Mouse (Mus musculus) erythroblast, embryonic 14.5 days (primary cell): Measurements from ENCODE around the gene Heg1.

Source experiments
- GATA1 ChIP-seq: IDR thresholded peaks from 2 replicates; pipeline ENCODE4 v1.6.1; 2012; ENCODE audit warnings: low read length, inconsistent platforms, mixed read lengths
- TAL1 ChIP-seq: IDR thresholded peaks from 3 replicates; pipeline ENCODE4 v1.6.1; 2012; ENCODE audit warnings: low read length, inconsistent platforms, mixed read lengths

DNA sequence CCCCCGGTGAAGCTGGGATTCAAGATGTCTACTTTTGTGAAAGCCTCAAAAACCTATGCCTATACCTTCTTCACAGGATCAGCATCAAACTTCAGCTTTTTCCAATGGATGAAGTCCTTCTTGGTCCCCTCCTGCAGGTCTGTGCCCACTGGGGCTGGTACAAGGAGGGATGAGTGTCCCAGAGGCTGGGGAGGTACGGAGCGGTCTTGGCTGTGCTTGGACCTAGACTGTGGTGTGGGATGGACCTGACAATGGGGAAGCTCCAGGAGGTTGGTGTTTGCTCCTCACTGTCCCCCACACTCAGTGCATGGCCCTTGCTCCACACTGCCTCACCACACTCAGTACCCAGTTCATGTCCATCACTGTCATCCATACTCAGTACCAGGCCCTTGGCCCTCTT is 26.0 kb upstream of the Heg1 start:
- TF ChIP-seq TAL1, result no peak
- TF ChIP-seq GATA1, result no peak
